Mouse (Mus musculus): ENCODE data around the gene Slc28a3.

- TF ChIP-seq POLR2A (IDR thresholded peaks at IDR 0.05; ENCODE audit: borderline replicate concordance, low read depth, low read length), result no peak
- TF ChIP-seq CTCF (IDR thresholded peaks at IDR 0.05; ENCODE audit: low read depth, low read length), result no peak
These were observed 47.3 kb upstream of the Slc28a3 start for GRCm38 (mm10) chr13:58657987-58658386.
